Mouse (Mus musculus) hindbrain, embryonic 11.5 days (tissue): ENCODE measurements around the gene Ppcdc. TPM values are rescaled to one million over a fixed set of nuclear protein-coding genes. Genes with fewer than 3 reads are reported as not detected.

Source experiments
- polyA plus RNA-seq: library from polyadenylated mRNA; unstranded; fragments of >200 nt; fragmentation: Nextera tagmentation; extraction: Ambion mirVana; gene quantifications from 2 replicates; pipeline ENCODE4 v1.2.1, GENCODE M21; 2014

Gene Ppcdc
- polyA plus RNA-seq, 1 experiment from 2014 or later = 19.8 TPM

Other genes starting within 250 kb of the Ppcdc start
- not detected in 2 replicates for gene Trcg1, start 203.6 kb downstream of the Ppcdc start, polyA plus RNA-seq
- gene 1700017B05Rik, start 177.5 kb downstream of the Ppcdc start, polyA plus RNA-seq = 6.6 and 7.6 TPM in 2 replicates
- gene Scamp5, start 27.9 kb upstream of the Ppcdc start, polyA plus RNA-seq = 17.7 and 18.3 TPM in 2 replicates
- gene Rpp25, start 63.9 kb upstream of the Ppcdc start, polyA plus RNA-seq = 7.7 and 10.5 TPM in 2 replicates
- 702 and 724 TPM in 2 replicates for gene Cox5a, start 81.2 kb upstream of the Ppcdc start, polyA plus RNA-seq
- 14.9 and 17.7 TPM in 2 replicates for gene Fam219b, start 97.4 kb upstream of the Ppcdc start, polyA plus RNA-seq
- gene Mpi, start 112.6 kb upstream of the Ppcdc start, polyA plus RNA-seq = 50.0 and 52.7 TPM in 2 replicates
- 57.6 and 57.8 TPM in 2 replicates for gene Scamp2, start 120.8 kb upstream of the Ppcdc start, polyA plus RNA-seq
- 5.2 and 8.6 TPM in 2 replicates for gene Ulk3, start 149.3 kb upstream of the Ppcdc start, polyA plus RNA-seq
- gene Cplx3, start 166.2 kb upstream of the Ppcdc start, polyA plus RNA-seq = 0.09 and 0.11 TPM in 2 replicates
- gene Lman1l, start 180.7 kb upstream of the Ppcdc start, polyA plus RNA-seq = not detected in 2 replicates
- 29.4 and 30.7 TPM in 2 replicates for gene Csk, start 213.5 kb upstream of the Ppcdc start, polyA plus RNA-seq
- not detected in 2 replicates for gene Cyp1a2, start 243.6 kb upstream of the Ppcdc start, polyA plus RNA-seq
- not detected in 2 replicates for gene Cyp1a1, start 247.8 kb upstream of the Ppcdc start, polyA plus RNA-seq